Mouse (Mus musculus): ENCODE results near the gene Mrpl53.

GRCm38 (mm10) chr6:83153038-83153437 lies 44.2 kb downstream of the Mrpl53 start:
- TF ChIP-seq CTCF (IDR thresholded peaks at IDR 0.05; ENCODE audit: low read depth, low read length) (no peak), TAL1 (conservative IDR thresholded peaks at IDR 0.05; ENCODE audit: low read depth, low read length) (no peak), POLR2AphosphoS5 (IDR thresholded peaks at IDR 0.05; ENCODE audit: insufficient replicate concordance, low read depth, low read length) (no peak)
